Mouse (Mus musculus): Measurements from ENCODE around the gene Myo16. TPM values are rescaled to one million over a fixed set of nuclear protein-coding genes. Genes with fewer than 3 reads are reported as not detected.

Myo16 gene
- polyA plus RNA-seq, 1 experiment from 2014 or later, result 0.07 TPM

- Histone ChIP-seq H3K9ac (no peak overlapping the region), H3K4me1 (no peaks in the 10 kb centered on the region), H3K4me3 (no peak overlapping the region), H3K9me3 (replicated peaks) (no peaks in the 10 kb centered on the region), H3K27ac (no peak overlapping the region), H3K4me2 (no peak overlapping the region), H3K36me3 (no peaks in the 10 kb centered on the region), H3K27me3 (replicated peaks) (no peaks in the 10 kb centered on the region)
- WGBS (ENCODE audit: insufficient replicate concordance), result 68% methylated on average over 7 of the region's 7 CpGs
- no peak for ATAC-seq
Measured at GRCm38 (mm10) chr8:10395146-10395545, 241.4 kb downstream of the Myo16 start.

- Histone ChIP-seq H3K27ac (no peak overlapping the region), H3K9me3 (replicated peaks) (no peaks in the 10 kb centered on the region), H3K4me3 (no peak overlapping the region), H3K4me2 (no peak overlapping the region), H3K27me3 (replicated peaks) (no peaks in the 10 kb centered on the region), H3K9ac (no peak overlapping the region), H3K4me1 (no peaks in the 10 kb centered on the region), H3K36me3 (no peaks in the 10 kb centered on the region)
- no peak for ATAC-seq
- 18% methylated on average over 4 of the region's 4 CpGs for WGBS (ENCODE audit: insufficient replicate concordance)
Measured at GRCm38 (mm10) chr8:10402606-10403005, 248.9 kb downstream of the Myo16 start.

GRCm38 (mm10) chr8:10405469-10405868, 251.8 kb downstream of the Myo16 start:
- ATAC-seq, result no peak
- no peak overlapping the region for H3K4me3 ChIP-seq
- no peak overlapping the region for H3K27ac ChIP-seq
- no peaks in the 10 kb centered on the region for H3K9me3 ChIP-seq (replicated peaks)
- H3K36me3 ChIP-seq, result no peaks in the 10 kb centered on the region
- H3K27me3 ChIP-seq (replicated peaks), result no peaks in the 10 kb centered on the region
- no peak overlapping the region for H3K4me2 ChIP-seq
- WGBS (ENCODE audit: insufficient replicate concordance), result 34% methylated on average over 8 of the region's 8 CpGs
- no peaks in the 10 kb centered on the region for H3K4me1 ChIP-seq
- no peak overlapping the region for H3K9ac ChIP-seq

- Histone ChIP-seq H3K4me3 (no peak overlapping the region), H3K4me2 (no peak overlapping the region), H3K27me3 (replicated peaks) (no peaks in the 10 kb centered on the region), H3K36me3 (no peaks in the 10 kb centered on the region), H3K4me1 (no peaks in the 10 kb centered on the region), H3K27ac (no peak overlapping the region), H3K9ac (no peak overlapping the region), H3K9me3 (replicated peaks) (no peaks in the 10 kb centered on the region)
- no peak for ATAC-seq
- 71% methylated on average over 9 of the region's 9 CpGs for WGBS (ENCODE audit: insufficient replicate concordance)
Measured at GRCm38 (mm10) chr8:10409043-10409442, 255.3 kb downstream of the Myo16 start.

- Histone ChIP-seq H3K36me3 (no peaks in the 10 kb centered on the region), H3K4me3 (no peak overlapping the region), H3K27me3 (replicated peaks) (no peaks in the 10 kb centered on the region), H3K27ac (no peak overlapping the region), H3K9me3 (replicated peaks) (no peaks in the 10 kb centered on the region), H3K9ac (no peak overlapping the region), H3K4me2 (no peak overlapping the region), H3K4me1 (no peaks in the 10 kb centered on the region)
- ATAC-seq, result no peak
- WGBS (ENCODE audit: insufficient replicate concordance), result 62% methylated on average over 4 of the region's 4 CpGs
Measured at GRCm38 (mm10) chr8:10411511-10411910, 257.8 kb downstream of the Myo16 start.

- WGBS (ENCODE audit: insufficient replicate concordance), result 71% methylated on average over 8 of the region's 8 CpGs
- Histone ChIP-seq H3K27me3 (replicated peaks) (no peaks in the 10 kb centered on the region), H3K4me2 (no peak overlapping the region), H3K27ac (no peak overlapping the region), H3K9ac (no peak overlapping the region), H3K36me3 (no peaks in the 10 kb centered on the region), H3K4me3 (no peak overlapping the region), H3K9me3 (replicated peaks) (no peaks in the 10 kb centered on the region), H3K4me1 (no peaks in the 10 kb centered on the region)
- ATAC-seq, result no peak
Measured at GRCm38 (mm10) chr8:10413881-10414280, 260.2 kb downstream of the Myo16 start.

- H3K4me3 ChIP-seq, result no peak overlapping the region
- H3K4me1 ChIP-seq, result no peaks in the 10 kb centered on the region
- no peak for ATAC-seq
- H3K9ac ChIP-seq, result no peak overlapping the region
- WGBS (ENCODE audit: insufficient replicate concordance), result 16% methylated on average over 6 of the region's 6 CpGs
- H3K9me3 ChIP-seq (replicated peaks), result no peaks in the 10 kb centered on the region
- H3K4me2 ChIP-seq, result no peak overlapping the region
- no peak overlapping the region for H3K27ac ChIP-seq
- no peaks in the 10 kb centered on the region for H3K27me3 ChIP-seq (replicated peaks)
- no peaks in the 10 kb centered on the region for H3K36me3 ChIP-seq
Measured at GRCm38 (mm10) chr8:10414684-10415212, 261.0 kb downstream of the Myo16 start.

GRCm38 (mm10) chr8:10415288-10415687, 261.6 kb downstream of the Myo16 start:
- 27% methylated on average over 7 of the region's 7 CpGs for WGBS (ENCODE audit: insufficient replicate concordance)

GRCm38 (mm10) chr8:10415885-10416284, 262.2 kb downstream of the Myo16 start:
- H3K4me2 ChIP-seq, result no peak overlapping the region
- H3K4me3 ChIP-seq, result no peak overlapping the region
- no peaks in the 10 kb centered on the region for H3K36me3 ChIP-seq
- no peaks in the 10 kb centered on the region for H3K4me1 ChIP-seq
- WGBS (ENCODE audit: insufficient replicate concordance), result 67% methylated on average over 9 of the region's 9 CpGs
- no peak for ATAC-seq
- no peaks in the 10 kb centered on the region for H3K9me3 ChIP-seq (replicated peaks)
- no peak overlapping the region for H3K27ac ChIP-seq
- H3K27me3 ChIP-seq (replicated peaks), result no peaks in the 10 kb centered on the region
- H3K9ac ChIP-seq, result no peak overlapping the region

More at GRCm38 (mm10) chr8:10415288-10415687, 261.6 kb downstream of the Myo16 start:
- H3K4me1 ChIP-seq, result no peaks in the 10 kb centered on the region
- no peaks in the 10 kb centered on the region for H3K36me3 ChIP-seq
- H3K9me3 ChIP-seq (replicated peaks), result no peaks in the 10 kb centered on the region
- no peaks in the 10 kb centered on the region for H3K27me3 ChIP-seq (replicated peaks)
- H3K27ac ChIP-seq, result no peak overlapping the region
- H3K4me3 ChIP-seq, result no peak overlapping the region
- ATAC-seq, result no peak
- no peak overlapping the region for H3K4me2 ChIP-seq
- no peak overlapping the region for H3K9ac ChIP-seq

GRCm38 (mm10) chr8:10416806-10417205, 263.1 kb downstream of the Myo16 start:
- no peaks in the 10 kb centered on the region for H3K36me3 ChIP-seq
- H3K4me1 ChIP-seq, result no peaks in the 10 kb centered on the region
- H3K4me3 ChIP-seq, result no peak overlapping the region
- 67% methylated on average over 12 of the region's 12 CpGs for WGBS (ENCODE audit: insufficient replicate concordance)
- no peak overlapping the region for H3K9ac ChIP-seq
- H3K27ac ChIP-seq, result no peak overlapping the region
- H3K9me3 ChIP-seq (replicated peaks), result no peaks in the 10 kb centered on the region
- H3K4me2 ChIP-seq, result no peak overlapping the region
- no peaks in the 10 kb centered on the region for H3K27me3 ChIP-seq (replicated peaks)
- no peak for ATAC-seq

GRCm38 (mm10) chr8:10417281-10417680, 263.6 kb downstream of the Myo16 start:
- H3K36me3 ChIP-seq, result no peaks in the 10 kb centered on the region
- H3K9ac ChIP-seq, result no peak overlapping the region
- no peak overlapping the region for H3K27ac ChIP-seq
- no peaks in the 10 kb centered on the region for H3K9me3 ChIP-seq (replicated peaks)
- no peak for ATAC-seq
- H3K4me2 ChIP-seq, result no peak overlapping the region
- WGBS (ENCODE audit: insufficient replicate concordance), result 77% methylated on average over 6 of the region's 6 CpGs
- no peaks in the 10 kb centered on the region for H3K27me3 ChIP-seq (replicated peaks)
- H3K4me1 ChIP-seq, result no peaks in the 10 kb centered on the region
- no peak overlapping the region for H3K4me3 ChIP-seq

- Histone ChIP-seq H3K4me2 (no peak overlapping the region), H3K9ac (no peak overlapping the region), H3K27me3 (replicated peaks) (no peaks in the 10 kb centered on the region), H3K36me3 (no peaks in the 10 kb centered on the region), H3K27ac (no peak overlapping the region), H3K9me3 (replicated peaks) (no peaks in the 10 kb centered on the region), H3K4me3 (no peak overlapping the region), H3K4me1 (no peaks in the 10 kb centered on the region)
- WGBS (ENCODE audit: insufficient replicate concordance), result 80% methylated on average over 8 of the region's 8 CpGs
- ATAC-seq, result no peak
Measured at GRCm38 (mm10) chr8:10418013-10418412, 264.3 kb downstream of the Myo16 start.

GRCm38 (mm10) chr8:10418971-10419370, 265.3 kb downstream of the Myo16 start:
- Histone ChIP-seq H3K27ac (no peak overlapping the region), H3K27me3 (replicated peaks) (no peaks in the 10 kb centered on the region), H3K9ac (no peak overlapping the region), H3K4me1 (no peaks in the 10 kb centered on the region), H3K36me3 (no peaks in the 10 kb centered on the region), H3K4me3 (no peak overlapping the region), H3K4me2 (no peak overlapping the region), H3K9me3 (replicated peaks) (no peaks in the 10 kb centered on the region)
- no peak for ATAC-seq
- WGBS (ENCODE audit: insufficient replicate concordance), result 70% methylated on average over 7 of the region's 7 CpGs
